In the genomic region with DNA sequence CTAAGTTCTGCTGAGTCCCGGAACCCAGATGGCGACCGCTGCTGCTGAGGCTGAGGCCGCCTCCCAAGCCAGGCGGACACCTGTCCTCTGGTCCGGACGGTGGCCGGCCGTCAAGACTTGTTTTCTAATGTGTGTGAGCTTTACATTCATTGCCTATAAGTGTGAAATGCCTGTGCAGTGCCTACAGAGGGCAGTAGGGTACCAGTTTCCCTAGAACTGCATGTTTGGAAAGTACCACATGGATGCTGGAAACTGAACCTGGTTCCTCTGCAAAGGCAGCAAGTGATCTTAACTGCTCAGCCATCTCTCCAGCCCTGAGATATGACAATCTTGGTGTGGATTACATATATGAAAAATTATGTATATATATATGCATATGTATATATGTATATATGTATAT, we compare ENCODE assay signal across 23 mouse cellular contexts.
A peak's percentile ranks its signal among the peaks of the same experiment; 100 is the strongest.
DNase-seq lines count a peak whose midpoint lies in the region; ATAC-seq and TF ChIP-seq lines count a peak whose summit lies in the region.
"Had no signal": no experiment of that assay in that cellular context is flagged by ENCODE, and none has a peak within 500 bp of the region (broad histone marks: within the 10 kb centered on the region; RNA-seq: fewer than 3 reads in every experiment).

No protein-coding gene starts in this region.

- ATAC-seq in hindbrain, postnatal 0 days: no peak
- no peak for ATAC-seq in hindbrain, embryonic 14.5 days (ENCODE audit: low FRiP score)
- ATAC-seq in Patski: no peak
- ATAC-seq: liver, embryonic 12.5 days had no signal

- 90% methylated on average over 8 of the region's 9 CpGs for WGBS in hindbrain, postnatal 0 days
- 93% methylated on average over 6 of the region's 9 CpGs for WGBS in hindbrain, embryonic 14.5 days

- H3K4me3 ChIP-seq in hindbrain, postnatal 0 days (ENCODE audit: low read length): no peak overlapping the region
- no peak overlapping the region for H3K4me3 ChIP-seq in hindbrain, embryonic 14.5 days (replicated peaks; ENCODE audit: low read length)
- H3K4me3 ChIP-seq: embryonic facial prominence, embryonic 13.5 days; limb, embryonic 12.5 days; liver, embryonic 12.5 days; stomach, embryonic 15.5 days had no signal

- H3K27ac ChIP-seq in hindbrain, postnatal 0 days: no peak overlapping the region
- no peak overlapping the region for H3K27ac ChIP-seq in hindbrain, embryonic 14.5 days
- H3K27ac ChIP-seq: embryonic facial prominence, embryonic 13.5 days; limb, embryonic 12.5 days; liver, embryonic 12.5 days; macrophage; stomach, embryonic 15.5 days had no signal

- in situ Hi-C loops in Patski (cut with MboI; ENCODE audit: low pct_unique_long_range_greater_than_20kb): no loop called here

- no peaks in the 10 kb centered on the region for H3K27me3 ChIP-seq in hindbrain, postnatal 0 days (ENCODE audit: insufficient read depth, low read length)
- H3K27me3 ChIP-seq in hindbrain, embryonic 14.5 days (ENCODE audit: control insufficient read depth, insufficient read depth, low read length): no peaks in the 10 kb centered on the region
- H3K27me3 ChIP-seq in Patski: no peaks in the 10 kb centered on the region
- H3K27me3 ChIP-seq: embryonic facial prominence, embryonic 13.5 days; limb, embryonic 12.5 days; liver, embryonic 12.5 days; stomach, embryonic 15.5 days had no signal

- no peaks in the 10 kb centered on the region for H3K4me1 ChIP-seq in hindbrain, postnatal 0 days (ENCODE audit: insufficient read depth, low read length)
- no peaks in the 10 kb centered on the region for H3K4me1 ChIP-seq in hindbrain, embryonic 14.5 days (replicated peaks; ENCODE audit: control insufficient read depth, insufficient read depth, low read length)
- H3K4me1 ChIP-seq: embryonic facial prominence, embryonic 13.5 days; limb, embryonic 12.5 days; liver, embryonic 12.5 days; stomach, embryonic 15.5 days had no signal

- no peaks in the 10 kb centered on the region for H3K36me3 ChIP-seq in hindbrain, postnatal 0 days (ENCODE audit: insufficient read depth, low read length)
- H3K36me3 ChIP-seq in hindbrain, embryonic 14.5 days (replicated peaks; ENCODE audit: control insufficient read depth, insufficient read depth): no peaks in the 10 kb centered on the region
- H3K36me3 ChIP-seq: embryonic facial prominence, embryonic 13.5 days; limb, embryonic 12.5 days; liver, embryonic 12.5 days; stomach, embryonic 15.5 days had no signal

- CTCF ChIA-PET in Patski (lab: Charles Lee): interaction anchor here (0.7 kb wide), 1 partner anchor 634 kb away, joined by 3 read pairs; no protein-coding TSS in a partner anchor

- DNase-seq in hindbrain, postnatal 0 days (ENCODE audit: low spot score): no peak
- DNase-seq in hindbrain, embryonic 14.5 days (ENCODE audit: low spot score): no peak
- peak; percentile 1 for DNase-seq in 3134 (ENCODE audit: extremely low read depth, insufficient read length, low spot score)
- peak; percentile 26 for DNase-seq in 416B (ENCODE audit: low read depth)
- no peak for DNase-seq in Patski (ENCODE audit: low read depth, low spot score)
- no peak for DNase-seq in adrenal gland, adult 2 months
- DNase-seq in cerebellum, adult 9-11 months: no peak
- no peak for DNase-seq in right cerebral cortex, postnatal 25 days
- DNase-seq: adrenal gland, adult 8-10 months; gastrocnemius, postnatal 10 days; heart, adult 18-20 months; kidney, adult 9 months; kidney, postnatal 36 days; layer of hippocampus, adult 9-11 months; lung, adult 2 months; right cerebral cortex, postnatal 14 days; thymus, adult 2 months had no signal

- 0 out of 2 replicates have a peak, but pooled peaks have one; percentile 11 for TF ChIP-seq CTCF in hindbrain, postnatal 0 days (IDR thresholded peaks at IDR 0.05; ENCODE audit: low read depth)
- peak; percentile 51 for TF ChIP-seq CTCF in Patski (IDR thresholded peaks at IDR 0.05)

- H3K9ac ChIP-seq in hindbrain, postnatal 0 days (replicated peaks; ENCODE audit: low read length): no peak overlapping the region
- H3K9ac ChIP-seq in hindbrain, embryonic 14.5 days: no peak overlapping the region
- H3K9ac ChIP-seq: embryonic facial prominence, embryonic 13.5 days; limb, embryonic 12.5 days; liver, embryonic 12.5 days; stomach, embryonic 15.5 days had no signal

- no peaks in the 10 kb centered on the region for H3K9me3 ChIP-seq in hindbrain, postnatal 0 days (ENCODE audit: low read length)
- no peaks in the 10 kb centered on the region for H3K9me3 ChIP-seq in hindbrain, embryonic 14.5 days (ENCODE audit: control insufficient read depth, low read length)
- H3K9me3 ChIP-seq: embryonic facial prominence, embryonic 13.5 days; limb, embryonic 12.5 days; liver, embryonic 12.5 days; stomach, embryonic 15.5 days had no signal

- POLR2A ChIA-PET in Patski (lab: Charles Lee): no interaction called here

- H3K4me2 ChIP-seq in hindbrain, postnatal 0 days (ENCODE audit: low read depth, low read length): no peak overlapping the region
- no peak overlapping the region for H3K4me2 ChIP-seq in hindbrain, embryonic 14.5 days (replicated peaks)
- H3K4me2 ChIP-seq: embryonic facial prominence, embryonic 13.5 days; limb, embryonic 12.5 days; liver, embryonic 12.5 days; midbrain, embryonic 11.5 days; stomach, embryonic 15.5 days had no signal

Comparison
In these comparisons a context has a peak if more than half of its experiments do, and no peak if none do; other contexts are left out.
1. DNase-seq: peak in 3134 (single experiment) and 416B (single experiment); none in hindbrain, postnatal 0 days (single experiment), hindbrain, embryonic 14.5 days (single experiment), Patski (single experiment), adrenal gland, adult 2 months (single experiment), cerebellum, adult 9-11 months (single experiment) and right cerebral cortex, postnatal 25 days (single experiment).